Mouse (Mus musculus): Measurements from ENCODE around the gene Ear1. TPM values are rescaled to one million over a fixed set of nuclear protein-coding genes. Genes with fewer than 3 reads are reported as not detected.
"Not testable (repeated sequence)": the region's sequence is repeated elsewhere in the genome, so short reads cannot be mapped to it uniquely, and the experiment has no call there.

Gene Ear1
- total RNA-seq (2022): not detected

GRCm38 (mm10) chr14:43875417-43875816 lies at the start of gene Ear1:
Ear1 (minus strand) TSS chr14:43875517.
- DNase-seq (ENCODE audit: low spot score in 2 of 2): not testable (repeated sequence)

- peak; percentile 6 to 53 for DNase-seq (ENCODE audit: low spot score in 2 of 2)
Observed at GRCm38 (mm10) chr14:43924688-43925403, 49.5 kb upstream of the Ear1 start, which contains the start of gene Gm8113. Gm8113 (plus strand) TSS chr14:43925390.

GRCm38 (mm10) chr14:43923459-43923858 lies 48.1 kb upstream of the Ear1 start, which contains the start of gene Ear10:
Ear10 (minus strand) TSS chr14:43923559.
- not testable (repeated sequence) for DNase-seq (ENCODE audit: low spot score in 2 of 2)

- DNase-seq (ENCODE audit: low spot score in 2 of 2): not testable (repeated sequence)
Observed at GRCm38 (mm10) chr14:43918214-43918613, 42.9 kb upstream of the Ear1 start.

GRCm38 (mm10) chr14:43898577-43898976 lies 23.3 kb upstream of the Ear1 start:
- DNase-seq (ENCODE audit: low spot score in 2 of 2): not testable (repeated sequence)

DNA sequence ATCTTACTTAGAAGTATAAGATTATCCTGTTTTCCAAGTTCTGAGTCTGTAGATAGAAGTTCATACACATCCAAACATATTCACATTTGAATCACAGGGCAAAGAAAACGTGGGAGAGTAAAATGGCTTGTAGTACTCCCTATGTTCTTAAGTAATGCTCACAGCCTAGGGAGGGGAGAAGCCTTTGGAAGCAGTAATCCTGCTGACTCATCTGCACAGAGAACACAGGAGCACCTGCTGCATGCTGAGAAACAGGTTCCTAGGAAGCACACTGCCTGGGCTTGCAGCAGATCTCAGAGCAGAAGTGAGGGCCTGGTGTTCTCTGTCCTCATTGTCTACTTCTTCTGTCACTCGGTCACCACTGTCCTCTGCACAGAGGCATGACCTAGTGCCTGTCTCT lies 20.0 kb upstream of the Ear1 start:
- peak in 1 of 2 experiments; percentile 1 for DNase-seq (ENCODE audit: low spot score in 2 of 2)

- DNase-seq (ENCODE audit: low spot score in 2 of 2): not testable (repeated sequence)
Observed at GRCm38 (mm10) chr14:43891288-43891687, 16.0 kb upstream of the Ear1 start.

GRCm38 (mm10) chr14:43886235-43886634 lies 10.9 kb upstream of the Ear1 start:
- not testable (repeated sequence) for DNase-seq (ENCODE audit: low spot score in 2 of 2)

GRCm38 (mm10) chr14:43879966-43880545 lies 4.7 kb upstream of the Ear1 start:
- not testable (repeated sequence) for DNase-seq (ENCODE audit: low spot score in 2 of 2)

- not testable (repeated sequence) for DNase-seq (ENCODE audit: low spot score in 2 of 2)
Observed at GRCm38 (mm10) chr14:43877789-43878188, 2.5 kb upstream of the Ear1 start.

DNA sequence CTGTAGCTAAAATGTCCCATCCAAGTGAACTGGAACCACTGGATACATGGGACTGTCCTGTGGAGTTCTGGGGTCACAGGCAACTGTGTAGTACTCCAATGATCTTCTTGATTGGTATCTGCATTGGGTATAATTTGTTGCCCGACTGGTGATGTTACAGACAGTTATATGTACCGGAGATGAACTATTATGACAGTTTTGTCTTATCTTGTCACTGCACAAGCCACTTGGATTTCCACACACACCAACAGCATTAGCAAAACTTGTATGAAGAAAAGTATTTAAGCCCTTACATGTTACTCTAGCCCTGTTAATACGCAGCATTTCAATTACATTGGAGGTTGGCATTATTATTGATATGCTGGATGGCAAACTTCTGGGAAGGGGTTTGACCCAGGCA lies 455 bp downstream of the Ear1 start:
- DNase-seq (ENCODE audit: low spot score in 2 of 2): not testable (repeated sequence)

DNA sequence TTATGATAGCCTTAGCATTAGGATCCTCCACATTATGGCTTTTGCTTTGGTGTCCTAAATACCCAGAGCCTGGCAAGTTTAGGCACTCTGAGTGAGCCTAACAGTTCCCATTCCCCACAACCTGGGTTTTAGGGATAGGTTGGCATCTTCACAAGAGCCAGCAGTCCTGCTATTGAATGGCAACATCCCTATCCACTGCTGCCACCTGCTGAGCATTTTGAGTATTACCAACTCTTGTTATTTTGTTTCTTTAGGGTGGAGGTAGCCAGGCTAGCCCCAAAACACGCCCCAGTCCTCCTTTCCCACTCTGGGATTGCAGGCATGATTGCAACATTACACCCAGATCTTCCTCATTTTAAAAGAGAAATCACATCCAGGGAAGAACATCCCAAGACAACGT lies 14.8 kb downstream of the Ear1 start:
- DNase-seq (ENCODE audit: low spot score in 2 of 2): peak in 1 of 2 experiments; percentile 26

DNA sequence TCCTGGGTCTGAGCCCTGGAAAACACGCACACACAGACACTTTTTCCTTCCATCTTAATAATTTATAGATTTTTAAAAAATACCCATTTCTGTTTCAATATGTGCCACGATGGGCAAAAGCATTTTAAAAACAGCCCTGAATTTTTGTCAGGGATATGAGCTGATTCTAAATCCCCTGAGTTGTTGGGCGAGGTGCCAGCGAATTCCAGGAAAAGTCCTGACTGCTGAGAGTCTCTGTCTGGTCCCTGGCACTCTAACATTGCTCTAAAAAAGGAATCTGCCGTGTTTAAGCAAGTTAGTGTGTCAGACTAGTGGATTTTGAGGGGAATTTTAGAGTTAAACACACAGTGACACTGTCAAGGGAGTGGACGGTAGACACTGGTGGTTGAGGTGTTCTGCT lies 15.9 kb downstream of the Ear1 start:
- not testable (repeated sequence) for DNase-seq (ENCODE audit: low spot score in 2 of 2)

DNA sequence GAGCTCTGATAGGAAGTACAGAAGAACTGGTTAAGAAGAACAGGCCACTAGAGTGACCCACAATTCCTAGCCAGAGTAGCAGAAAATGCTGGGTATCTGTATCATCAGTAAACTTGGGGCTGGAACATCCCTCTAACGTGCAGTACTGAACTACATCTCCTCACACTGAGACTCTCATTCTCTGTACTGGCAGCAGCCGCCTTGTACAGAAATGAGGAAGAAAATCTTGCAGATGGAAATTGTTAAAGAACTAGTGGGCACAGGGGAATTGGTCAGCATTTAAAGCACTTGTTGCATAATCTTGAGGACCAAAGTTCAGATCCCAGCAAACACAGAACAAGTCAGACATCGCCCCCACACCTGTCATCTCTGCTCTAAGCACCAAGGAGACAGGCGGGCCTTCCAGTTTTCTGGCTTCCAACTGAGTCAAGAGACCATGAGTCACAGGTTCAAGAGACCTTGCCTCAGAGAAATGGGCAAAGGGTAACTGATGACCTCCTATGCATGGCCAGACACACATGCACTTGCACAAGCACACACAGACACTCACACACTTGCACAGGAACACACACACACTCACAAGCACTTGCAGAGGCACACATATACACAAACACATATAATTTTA lies 31.3 kb downstream of the Ear1 start:
- not testable (repeated sequence) for DNase-seq (ENCODE audit: low spot score in 2 of 2)

- not testable (repeated sequence) for DNase-seq (ENCODE audit: low spot score in 2 of 2)
Observed at GRCm38 (mm10) chr14:43840976-43841375, 34.3 kb downstream of the Ear1 start.

- not testable (repeated sequence) for DNase-seq (ENCODE audit: low spot score in 2 of 2)
Observed at GRCm38 (mm10) chr14:43835366-43835765, 40.0 kb downstream of the Ear1 start.

GRCm38 (mm10) chr14:43830385-43830784 lies 44.9 kb downstream of the Ear1 start:
- not testable (repeated sequence) for DNase-seq (ENCODE audit: low spot score in 2 of 2)

- DNase-seq (ENCODE audit: low spot score in 2 of 2): not testable (repeated sequence)
Observed at GRCm38 (mm10) chr14:43824176-43824575, 51.1 kb downstream of the Ear1 start.

DNA sequence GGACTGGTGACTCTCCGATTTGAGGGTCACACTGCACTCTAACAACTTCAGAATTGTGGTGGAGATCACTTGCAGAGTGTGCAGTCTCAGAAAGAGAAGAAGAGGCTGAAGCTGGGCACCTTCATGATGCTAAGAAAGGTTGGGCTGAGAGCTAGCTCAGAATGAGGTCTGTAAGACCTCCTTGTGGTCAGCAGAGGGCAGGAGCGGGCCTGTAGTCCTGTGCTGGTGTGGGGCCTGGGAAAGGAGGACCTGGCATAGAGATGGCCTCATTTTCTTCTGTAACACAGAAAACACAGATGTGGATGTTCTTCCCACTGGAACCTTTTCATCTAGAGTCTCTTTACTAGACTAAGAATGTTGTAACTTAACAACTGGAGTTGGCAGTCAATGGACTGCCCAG lies 53.4 kb downstream of the Ear1 start:
- not testable (repeated sequence) for DNase-seq (ENCODE audit: low spot score in 2 of 2)

GRCm38 (mm10) chr14:43812458-43812857 lies 62.9 kb downstream of the Ear1 start:
- peak in 1 of 2 experiments; percentile 42 for DNase-seq (ENCODE audit: low spot score in 2 of 2)

DNA sequence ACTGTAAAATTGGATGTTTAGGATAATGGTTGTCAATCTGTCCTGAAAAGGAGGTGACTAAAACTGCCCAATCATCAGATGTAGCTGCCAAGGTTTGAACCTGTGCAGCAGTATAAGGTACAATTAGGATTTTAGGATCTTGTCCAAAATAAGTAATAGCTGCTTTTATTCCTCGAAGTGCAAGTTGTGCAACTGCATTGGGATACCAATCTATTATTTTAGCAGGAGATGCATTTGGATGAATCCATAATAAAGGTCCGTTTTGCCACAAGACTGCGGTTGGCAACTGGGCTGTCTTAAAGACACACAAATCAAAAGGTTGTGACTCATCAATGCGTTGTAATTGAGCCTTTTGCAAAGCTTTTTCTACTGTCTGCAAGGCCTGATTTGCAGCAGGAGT lies 67.2 kb downstream of the Ear1 start:
- not testable (repeated sequence) for DNase-seq (ENCODE audit: low spot score in 2 of 2)

DNA sequence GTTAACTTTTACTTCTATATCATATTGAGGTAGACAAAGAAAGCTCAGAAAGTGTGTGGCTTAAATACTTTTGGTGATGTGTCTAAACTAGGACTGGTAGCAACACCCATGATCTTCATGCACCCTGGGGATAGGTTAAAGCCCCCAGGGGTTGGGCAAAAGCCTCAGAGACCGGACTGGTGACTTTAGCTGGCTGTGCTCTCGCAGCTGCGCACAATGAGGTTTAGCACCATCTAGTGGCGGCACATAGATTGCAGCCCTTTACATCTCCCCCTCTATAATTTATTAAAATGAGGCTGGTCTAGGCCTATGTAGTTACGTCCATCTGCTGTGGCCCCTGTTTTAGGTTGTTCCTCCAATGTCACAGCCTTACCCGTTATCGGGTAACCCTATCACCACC lies 70.9 kb downstream of the Ear1 start:
- not testable (repeated sequence) for DNase-seq (ENCODE audit: low spot score in 2 of 2)
